Mouse (Mus musculus) heart, postnatal 0 days (tissue): ENCODE measurements around the gene Spi1. TPM values are rescaled to one million over a fixed set of nuclear protein-coding genes. Genes with fewer than 3 reads are reported as not detected.
"Not testable (repeated sequence)": the region's sequence is repeated elsewhere in the genome, so short reads cannot be mapped to it uniquely, and the experiment has no call there.

ENCODE experiments used
- ATAC-seq: fragments of 200-750 bp; cut with Nextera tagmentation; 2 replicates; pipeline ENCODE4 v1.8.0; 2017; ENCODE audit warnings: low read depth, moderate number of reproducible peaks, moderate library complexity; ENCODE audit not compliant: insufficient read depth
- DNase-seq: peaks from one replicate; pipeline ENCODE4 v3.0.0-alpha.2; 2016; ENCODE audit warnings: low spot score
- H3K27ac ChIP-seq: fragments of 300-500 bp; sonication (generic); 2 replicates; pipeline ENCODE4 v1.5.1; 2014; ENCODE audit warnings: low read depth, mild to moderate bottlenecking
- H3K27me3 ChIP-seq: fragments of 300-500 bp; sonication (generic); 2 replicates; pipeline ENCODE4 v1.6.1; 2014; ENCODE audit warnings: low read length, mixed read lengths; ENCODE audit not compliant: control insufficient read depth, insufficient read depth
- H3K36me3 ChIP-seq: fragments of 300-500 bp; sonication (generic); replicated peaks from 2 replicates; pipeline ENCODE4 v1.6.1; 2014; ENCODE audit warnings: low read length, mixed read lengths; ENCODE audit not compliant: control insufficient read depth, insufficient read depth
- H3K4me1 ChIP-seq: fragments of 300-500 bp; sonication (generic); 2 replicates; pipeline ENCODE4 v1.6.1; 2014; ENCODE audit warnings: antibody characterized with exemption; ENCODE audit not compliant: control insufficient read depth, insufficient read depth
- H3K4me2 ChIP-seq: fragments of 300-500 bp; sonication (generic); 2 replicates; pipeline ENCODE4 v1.6.1; 2014; ENCODE audit warnings: low read depth, mild to moderate bottlenecking, low read length, moderate library complexity
- H3K4me3 ChIP-seq: fragments of 300-500 bp; sonication (generic); 2 replicates; pipeline ENCODE4 v1.5.1; 2014; ENCODE audit warnings: low read depth, low read length
- H3K9ac ChIP-seq: fragments of 300-500 bp; sonication (generic); replicated peaks from 2 replicates; pipeline ENCODE4 v1.6.1; 2014; ENCODE audit warnings: low read depth, low read length, mixed read lengths
- H3K9me3 ChIP-seq: fragments of 300-500 bp; sonication (generic); replicated peaks from 2 replicates; pipeline ENCODE4 v1.6.1; 2016; ENCODE audit warnings: low read length; ENCODE audit not compliant: control insufficient read depth
- CTCF ChIP-seq: IDR thresholded peaks from 2 replicates; pipeline ENCODE4 v1.5.1; 2016; ENCODE audit warnings: antibody characterized with exemption, control low read depth, low read depth
- EP300 ChIP-seq: IDR thresholded peaks from 2 replicates; pipeline ENCODE4 v1.6.1; 2016; ENCODE audit warnings: antibody characterized with exemption, low read depth
- WGBS: fragments of 180-500 bp; shearing (Covaris S2); extraction: QIAGEN DNeasy Blood & Tissue Kit; methylation state at CpG from one replicate; pipeline ENCODE4 v1.1.7; 2014; 5-methylcytosine and 5-hydroxymethylcytosine counted together
- polyA plus RNA-seq: library from polyadenylated mRNA; unstranded; fragments of >200 nt; fragmentation: Nextera tagmentation; extraction: Ambion mirVana; gene quantifications from 2 replicates; pipeline ENCODE4 v1.2.1, GENCODE M21; 2015
- total RNA-seq: library from RNA; depleted of rRNA; stranded (reverse); fragments of >200 nt; gene quantifications from 2 replicates; pipeline ENCODE4 v1.2.3, GENCODE M21; 2014; ENCODE audit warnings: low replicate concordance

The Spi1 gene
- total and polyA plus RNA-seq, 2 experiments from 2014 or later = 2.5 to 3.1 TPM

GRCm38 (mm10) chr2:91044727-91045126, 37.5 kb upstream of the Spi1 start:
- WGBS = 61% methylated on average over 13 of the region's 13 CpGs
- Histone ChIP-seq H3K9ac (no peak overlapping the region), H3K27me3 (no peaks in the 10 kb centered on the region), H3K36me3 (no peaks in the 10 kb centered on the region), H3K4me3 (no peak overlapping the region), H3K9me3 (no peaks in the 10 kb centered on the region), H3K27ac (no peak overlapping the region), H3K4me2 (no peak overlapping the region), H3K4me1 (no peaks in the 10 kb centered on the region)
- DNase-seq (no peak), ATAC-seq (no peak; the same call in 1 of the 2 replicates)
- no peak for TF ChIP-seq CTCF
- TF ChIP-seq EP300 = no peak

GRCm38 (mm10) chr2:91045805-91046204, 36.4 kb upstream of the Spi1 start:
- not testable (repeated sequence) for H3K4me3 ChIP-seq, H3K9ac ChIP-seq, H3K4me1 ChIP-seq, H3K4me2 ChIP-seq, DNase-seq, ATAC-seq, H3K9me3 ChIP-seq, H3K27ac ChIP-seq, H3K27me3 ChIP-seq, H3K36me3 ChIP-seq
- 87% methylated on average over 1 of the region's 1 CpGs for WGBS

GRCm38 (mm10) chr2:91047359-91047758, 34.8 kb upstream of the Spi1 start:
- Histone ChIP-seq H3K4me3 (no peak overlapping the region), H3K9ac (no peak overlapping the region), H3K4me2 (no peak overlapping the region), H3K27me3 (no peaks in the 10 kb centered on the region), H3K27ac (no peak overlapping the region), H3K36me3 (no peaks in the 10 kb centered on the region), H3K4me1 (no peaks in the 10 kb centered on the region), H3K9me3 (no peaks in the 10 kb centered on the region)
- DNase-seq (no peak), ATAC-seq (no peak)
- WGBS = 81% methylated on average over 9 of the region's 9 CpGs
- no peak for TF ChIP-seq EP300
- no peak for TF ChIP-seq CTCF

GRCm38 (mm10) chr2:91051917-91052316, 30.3 kb upstream of the Spi1 start:
- Histone ChIP-seq H3K4me3 (no peak overlapping the region), H3K9me3 (no peaks in the 10 kb centered on the region), H3K36me3 (peaks cover 21% of the 10 kb centered on the region), H3K27me3 (no peaks in the 10 kb centered on the region), H3K27ac (no peak overlapping the region), H3K4me2 (no peak overlapping the region), H3K9ac (no peak overlapping the region), H3K4me1 (peaks cover 7% of the 10 kb centered on the region)
- 62% methylated on average over 3 of the region's 3 CpGs for WGBS
- no peak for TF ChIP-seq CTCF
- TF ChIP-seq EP300 = no peak
- ATAC-seq (no peak), DNase-seq (no peak)

GRCm38 (mm10) chr2:91052752-91053151, 29.4 kb upstream of the Spi1 start:
- no peak for DNase-seq
- Histone ChIP-seq H3K27ac (no peak overlapping the region), H3K4me1 (peaks cover 7% of the 10 kb centered on the region), H3K4me2 (no peak overlapping the region), H3K27me3 (no peaks in the 10 kb centered on the region), H3K4me3 (no peak overlapping the region), H3K9ac (no peak overlapping the region), H3K36me3 (peaks cover 29% of the 10 kb centered on the region), H3K9me3 (no peaks in the 10 kb centered on the region)
- 48% methylated on average over 2 of the region's 2 CpGs for WGBS
- no peak for ATAC-seq
- TF ChIP-seq CTCF (no peak), EP300 (no peak)

GRCm38 (mm10) chr2:91053181-91053933, 28.8 kb upstream of the Spi1 start:
- peak overlapping the region; percentile 80 for H3K9ac ChIP-seq
- H3K4me1 ChIP-seq = peaks cover 7% of the 10 kb centered on the region
- DNase-seq (no peak), ATAC-seq (no peak)
- 0% methylated on average over 6 of the region's 6 CpGs for WGBS
- 0 out of 2 replicates have a peak overlapping the region, but pooled peaks have one; percentile 85 for H3K27ac ChIP-seq
- no peaks in the 10 kb centered on the region for H3K27me3 ChIP-seq
- no peaks in the 10 kb centered on the region for H3K9me3 ChIP-seq
- no peak for TF ChIP-seq EP300
- no peak for TF ChIP-seq CTCF
- peak overlapping the region; percentile 76 for H3K4me2 ChIP-seq
- peak overlapping the region; percentile 86 for H3K4me3 ChIP-seq
- peaks cover 35% of the 10 kb centered on the region for H3K36me3 ChIP-seq
